Mouse (Mus musculus) cerebellum, adult 2 months (tissue): ENCODE data around the gene Sez6l. TPM values are rescaled to one million over a fixed set of nuclear protein-coding genes. Genes with fewer than 3 reads are reported as not detected.

ENCODE experiments used
- DNase-seq, 2 experiments: peaks; one replicate each; pipeline ENCODE4 v3.0.0; 2021
- H3K27ac ChIP-seq: fragments of 200-500 bp; 2 replicates; pipeline ENCODE4 v1.5.1; 2012; ENCODE audit warnings: low read length, control low read depth, inconsistent platforms; ENCODE audit not compliant: insufficient read depth
- H3K27me3 ChIP-seq: fragments of 200-500 bp; 2 replicates; pipeline ENCODE4 v1.6.1; 2012; ENCODE audit warnings: inconsistent platforms, mild to moderate bottlenecking, low read length, moderate library complexity; ENCODE audit not compliant: control insufficient read depth, insufficient read depth
- H3K4me1 ChIP-seq: fragments of 200-500 bp; 2 replicates; pipeline ENCODE4 v1.6.1; 2011; ENCODE audit warnings: low read length; ENCODE audit not compliant: control insufficient read depth, insufficient read depth
- H3K4me3 ChIP-seq: fragments of 200-500 bp; replicated peaks from 2 replicates; pipeline ENCODE3; 2011; ENCODE audit warnings: mild to moderate bottlenecking, low read depth, low read length, control low read depth; ENCODE audit not compliant: insufficient read depth
- CTCF ChIP-seq: fragments of 200-500 bp; IDR thresholded peaks from 2 replicates; pipeline ENCODE4 v1.5.1; 2011; ENCODE audit warnings: low read depth, mild to moderate bottlenecking, control low read depth, low read length, moderate library complexity, borderline replicate concordance; ENCODE audit not compliant: insufficient read depth
- POLR2A ChIP-seq: fragments of 200-500 bp; IDR thresholded peaks from 2 replicates; pipeline ENCODE4 v1.6.1; 2011; ENCODE audit warnings: low read length, control low read depth, borderline replicate concordance; ENCODE audit not compliant: insufficient read depth
- WGBS: fragments of 180-500 bp; shearing (Covaris S2); methylation state at CpG from one replicate; pipeline ENCODE4 v1.1.7; 2018; 5-methylcytosine and 5-hydroxymethylcytosine counted together
- polyA plus RNA-seq: library from polyadenylated mRNA; depleted of rRNA; stranded (reverse); fragments of >200 nt; gene quantifications from 2 replicates; pipeline ENCODE4 v1.2.3, GENCODE M21; 2012

Gene Sez6l
- polyA plus RNA-seq, 1 experiment = 81.5 TPM

DNA sequence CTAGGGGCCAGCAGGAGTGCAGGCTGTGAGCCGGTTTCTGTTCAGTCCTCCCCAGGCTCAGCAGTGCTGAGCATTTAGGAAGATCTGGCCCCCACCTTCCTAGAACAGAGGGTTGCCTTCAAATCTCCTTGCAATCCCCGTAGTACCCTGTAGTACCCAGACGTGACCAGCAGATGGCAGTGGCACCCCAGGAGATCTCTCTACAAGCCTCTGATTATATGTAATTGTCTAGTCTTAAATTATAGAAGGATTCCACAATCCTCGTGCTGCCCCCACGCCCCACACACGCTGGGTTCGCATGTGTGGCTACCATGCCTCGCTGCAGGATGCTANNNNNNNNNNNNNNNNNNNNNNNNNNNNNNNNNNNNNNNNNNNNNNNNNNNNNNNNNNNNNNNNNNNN, 144.0 kb downstream of the Sez6l start:
- Histone ChIP-seq H3K4me1 (peaks cover 16% of the 10 kb centered on the region), H3K27me3 (no peaks in the 10 kb centered on the region), H3K4me3 (no peak overlapping the region), H3K27ac (no peak overlapping the region)
- 4% methylated on average over 8 of the region's 8 CpGs for WGBS
- TF ChIP-seq POLR2A (no peak), CTCF (peak; percentile 85)
- DNase-seq = peak; percentile 73 to 87

DNA sequence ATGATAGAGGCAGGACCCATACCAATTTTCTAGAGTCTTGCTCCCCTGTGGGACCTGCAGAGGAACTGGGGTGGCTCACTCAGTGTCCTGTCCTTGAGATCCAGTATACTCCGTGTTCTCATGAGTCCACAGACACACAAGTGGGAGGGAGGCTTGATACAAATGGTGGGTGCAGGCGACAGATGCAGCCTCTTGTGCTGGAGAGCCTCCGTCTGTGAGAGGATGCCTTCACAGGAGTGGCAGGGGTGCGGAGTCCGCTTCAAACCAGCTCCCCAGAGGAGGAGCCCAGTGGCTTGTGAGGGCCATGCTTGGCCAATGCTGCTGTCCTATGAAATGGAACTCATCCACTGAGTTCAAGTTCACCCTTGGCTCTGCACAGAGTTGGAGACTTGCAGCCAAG, 145.0 kb downstream of the Sez6l start:
- DNase-seq = no peak
- 86% methylated on average over 5 of the region's 5 CpGs for WGBS
- Histone ChIP-seq H3K4me1 (peaks cover 16% of the 10 kb centered on the region), H3K27ac (no peak overlapping the region), H3K27me3 (no peaks in the 10 kb centered on the region), H3K4me3 (no peak overlapping the region)
- TF ChIP-seq POLR2A (no peak), CTCF (no peak)

DNA sequence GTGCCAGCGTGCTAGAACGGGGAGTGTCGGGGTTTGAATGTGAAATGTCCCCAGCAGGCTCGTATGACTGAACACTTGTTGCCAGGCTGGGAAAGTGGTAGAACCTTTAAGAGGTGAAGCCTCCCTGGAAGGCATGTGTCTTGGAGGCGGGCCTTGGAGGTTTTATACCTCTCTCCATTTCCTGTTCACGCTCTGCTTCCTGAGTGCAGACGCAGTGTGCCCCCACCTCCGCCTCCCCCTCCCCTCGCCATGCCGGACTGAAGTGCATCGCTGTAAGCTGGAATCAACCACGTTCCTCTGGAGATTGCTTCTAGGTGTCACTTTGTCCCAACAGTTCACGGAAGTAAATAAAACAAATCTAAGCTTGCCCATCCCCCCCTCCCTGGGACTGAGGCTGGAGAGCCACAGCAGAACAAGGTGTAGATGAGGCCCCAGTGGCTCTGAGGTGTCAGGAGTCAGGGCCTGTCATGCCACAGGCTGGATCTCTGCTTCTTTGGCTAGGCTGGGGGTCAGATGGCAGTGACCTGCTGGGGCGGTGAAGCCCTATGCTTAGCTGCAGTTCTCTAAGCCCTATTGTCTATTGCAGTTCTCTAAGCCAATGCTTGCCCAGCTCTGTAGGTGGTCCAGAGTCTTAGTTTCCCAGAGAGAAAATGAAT, 145.7 kb downstream of the Sez6l start:
- Histone ChIP-seq H3K4me3 (no peak overlapping the region), H3K27ac (no peak overlapping the region), H3K27me3 (no peaks in the 10 kb centered on the region), H3K4me1 (peaks cover 16% of the 10 kb centered on the region)
- TF ChIP-seq POLR2A = no peak
- TF ChIP-seq CTCF = no peak
- 63% methylated on average over 14 of the region's 14 CpGs for WGBS
- peak in 1 of 2 experiments; percentile 11 for DNase-seq

DNA sequence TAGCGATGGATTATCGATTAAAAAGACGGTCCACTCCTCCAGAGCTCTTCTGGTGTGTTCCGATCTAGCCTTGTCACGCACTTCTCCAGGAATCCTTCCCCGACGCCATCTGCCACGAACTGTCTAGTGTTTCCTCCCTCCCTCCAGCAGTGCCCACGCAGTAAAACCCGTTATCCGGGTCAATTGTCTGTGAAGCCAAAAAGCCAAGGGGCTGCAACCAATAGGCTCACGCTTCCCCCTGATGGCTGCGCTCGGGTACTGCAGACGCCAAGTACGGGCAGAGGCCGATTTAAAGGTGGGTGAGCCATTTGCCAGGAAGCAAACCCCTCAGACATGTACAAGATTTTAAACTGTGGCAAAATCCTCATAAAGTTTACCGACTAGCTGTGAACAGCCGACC, 148.0 kb downstream of the Sez6l start:
- Histone ChIP-seq H3K27me3 (no peaks in the 10 kb centered on the region), H3K27ac (no peak overlapping the region), H3K4me3 (no peak overlapping the region), H3K4me1 (peaks cover 16% of the 10 kb centered on the region)
- 6% methylated on average over 19 of the region's 19 CpGs for whole genome bisulfite sequencing
- peak; percentile 77 to 81 for DNase-seq
- TF ChIP-seq CTCF = peak; percentile 77
- TF ChIP-seq POLR2A = no peak

DNA sequence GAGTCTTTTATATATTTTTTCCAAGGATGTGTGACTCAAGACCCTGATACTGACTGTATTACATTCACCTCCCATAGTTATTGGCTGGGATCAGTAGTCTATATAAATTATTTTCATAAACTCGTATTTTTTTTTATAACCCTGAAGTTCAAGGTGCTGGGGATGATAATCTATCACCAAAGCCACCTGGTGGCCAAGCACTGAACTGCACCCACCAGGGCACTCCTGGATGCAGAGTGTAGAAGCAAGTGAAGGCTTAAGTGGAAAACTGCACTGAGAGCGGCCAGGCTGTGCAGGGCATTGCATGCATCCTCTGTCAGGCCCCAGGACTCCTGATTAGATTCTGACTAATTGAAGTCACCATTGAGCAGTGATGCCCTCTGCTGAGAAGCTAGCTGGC, 149.7 kb downstream of the Sez6l start:
- H3K27ac ChIP-seq = no peak overlapping the region
- 36% methylated on average over 2 of the region's 2 CpGs for WGBS
- TF ChIP-seq POLR2A = no peak
- TF ChIP-seq CTCF = peak; percentile 83
- no peak overlapping the region for H3K4me3 ChIP-seq
- peak; percentile 62 to 77 for DNase-seq
- H3K27me3 ChIP-seq = no peaks in the 10 kb centered on the region
- H3K4me1 ChIP-seq = peaks cover 12% of the 10 kb centered on the region; the same call in 1 of the 2 replicates

DNA sequence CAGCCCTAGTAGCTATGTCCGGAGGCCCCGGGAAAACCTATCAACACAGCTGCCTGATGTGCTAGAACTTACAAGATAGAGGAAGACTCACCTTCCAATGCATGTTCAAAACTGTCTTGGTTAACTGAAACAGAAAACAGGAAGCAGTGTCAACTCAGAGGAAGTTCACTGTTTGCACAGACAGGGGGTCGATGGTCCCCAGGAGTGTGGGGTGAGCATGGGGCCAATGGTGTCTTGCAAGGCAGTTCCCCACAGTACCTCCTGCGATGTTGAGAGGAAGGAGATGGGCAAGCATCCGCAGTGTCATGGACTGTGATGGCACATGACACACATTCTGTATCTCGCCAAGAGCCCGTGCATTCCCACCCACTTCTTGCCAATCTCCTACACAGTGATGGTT, 150.3 kb downstream of the Sez6l start:
- H3K27ac ChIP-seq = no peak overlapping the region
- WGBS = 90% methylated on average over 7 of the region's 7 CpGs
- H3K27me3 ChIP-seq = no peaks in the 10 kb centered on the region
- TF ChIP-seq CTCF = no peak
- no peak for TF ChIP-seq POLR2A
- DNase-seq = no peak
- H3K4me3 ChIP-seq = no peak overlapping the region
- peaks cover 12% of the 10 kb centered on the region; the same call in 1 of the 2 replicates for H3K4me1 ChIP-seq

DNA sequence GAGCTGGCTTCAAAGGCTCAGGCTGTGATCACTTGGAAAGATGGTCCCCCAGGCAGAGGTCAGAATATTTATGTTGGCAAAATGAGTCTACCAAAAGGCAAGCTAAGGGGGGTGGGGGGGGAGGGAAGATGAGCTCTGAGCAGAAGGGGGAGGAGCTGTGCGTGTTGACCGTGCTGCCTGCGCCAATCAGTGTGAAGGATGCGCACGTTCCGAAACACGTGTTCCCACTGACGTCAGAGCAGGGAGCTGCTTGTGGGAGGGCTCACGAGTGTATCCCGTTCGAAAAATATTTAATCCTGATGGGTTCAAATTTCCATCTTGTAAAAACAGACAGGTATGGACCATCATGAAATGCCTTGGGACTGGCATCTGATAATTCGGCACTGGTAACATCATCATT, 157.4 kb downstream of the Sez6l start:
- Histone ChIP-seq H3K4me1 (peaks cover 7% of the 10 kb centered on the region; the same call in 1 of the 2 replicates), H3K4me3 (no peak overlapping the region), H3K27ac (no peak overlapping the region), H3K27me3 (no peaks in the 10 kb centered on the region)
- WGBS = 60% methylated on average over 12 of the region's 12 CpGs
- TF ChIP-seq POLR2A = no peak
- TF ChIP-seq CTCF = no peak
- DNase-seq = no peak

DNA sequence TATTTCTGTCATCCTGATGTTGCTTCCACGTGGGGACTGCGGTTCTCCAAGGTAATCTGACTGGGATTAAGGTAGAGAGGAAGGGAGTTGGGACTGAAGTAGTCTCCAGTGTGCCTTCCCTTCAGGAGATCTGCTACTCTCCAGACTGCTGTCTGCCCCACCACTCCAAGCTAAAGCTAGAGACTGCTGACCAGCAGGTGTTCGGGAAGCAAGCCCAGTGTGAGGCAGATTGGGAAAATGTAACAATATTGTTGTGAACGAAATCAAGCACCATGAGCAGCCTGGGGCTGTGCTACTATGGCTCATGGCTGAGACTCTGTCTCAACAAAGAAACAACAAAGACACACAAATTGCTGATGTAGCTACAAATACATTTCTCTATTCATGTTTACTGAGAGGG, 159.0 kb downstream of the Sez6l start:
- 7% methylated on average over 4 of the region's 4 CpGs for WGBS
- peaks cover 7% of the 10 kb centered on the region; the same call in 1 of the 2 replicates for H3K4me1 ChIP-seq
- H3K27me3 ChIP-seq = no peaks in the 10 kb centered on the region
- H3K27ac ChIP-seq = no peak overlapping the region
- H3K4me3 ChIP-seq = no peak overlapping the region
- TF ChIP-seq CTCF = no peak
- TF ChIP-seq POLR2A = no peak
- peak; percentile 63 to 74 for DNase-seq
